Mouse (Mus musculus) liver, adult (tissue): Measurements from ENCODE around the gene Itpr2.

Source experiments
- GATA4 ChIP-seq: IDR thresholded peaks from 2 replicates; pipeline ENCODE4 v1.6.1; 2014; ENCODE audit warnings: mild to moderate bottlenecking, low read length; ENCODE audit not compliant: insufficient replicate concordance

Gene Itpr2

GRCm38 (mm10) chr6:146269291-146269690 is 232.7 kb downstream of the Itpr2 start:
- no peak for TF ChIP-seq GATA4

- no peak for TF ChIP-seq GATA4
Observed at GRCm38 (mm10) chr6:146260674-146261376, 241.2 kb downstream of the Itpr2 start.

GRCm38 (mm10) chr6:146258751-146259150 is 243.3 kb downstream of the Itpr2 start:
- no peak for TF ChIP-seq GATA4

- TF ChIP-seq GATA4 = no peak
Observed at GRCm38 (mm10) chr6:146258261-146258660, 243.8 kb downstream of the Itpr2 start.

GRCm38 (mm10) chr6:146256947-146257670 is 244.9 kb downstream of the Itpr2 start:
- TF ChIP-seq GATA4 = no peak

- TF ChIP-seq GATA4 = no peak
Observed at GRCm38 (mm10) chr6:146256401-146256800, 245.6 kb downstream of the Itpr2 start.

GRCm38 (mm10) chr6:146255656-146256055 is 246.4 kb downstream of the Itpr2 start:
- TF ChIP-seq GATA4 = no peak

GRCm38 (mm10) chr6:146254931-146255330 is 247.1 kb downstream of the Itpr2 start:
- no peak for TF ChIP-seq GATA4

GRCm38 (mm10) chr6:146254216-146254820 is 247.7 kb downstream of the Itpr2 start:
- TF ChIP-seq GATA4 = no peak

GRCm38 (mm10) chr6:146249096-146249495 is 252.9 kb downstream of the Itpr2 start:
- no peak for TF ChIP-seq GATA4

- TF ChIP-seq GATA4 = no peak
Observed at GRCm38 (mm10) chr6:146248341-146248740, 253.7 kb downstream of the Itpr2 start.

- no peak for TF ChIP-seq GATA4
Observed at GRCm38 (mm10) chr6:146247906-146248305, 254.1 kb downstream of the Itpr2 start.

GRCm38 (mm10) chr6:146246368-146246767 is 255.7 kb downstream of the Itpr2 start:
- TF ChIP-seq GATA4 = no peak

- TF ChIP-seq GATA4 = no peak
Observed at GRCm38 (mm10) chr6:146245888-146246287, 256.1 kb downstream of the Itpr2 start.

GRCm38 (mm10) chr6:146243068-146243467 is 259.0 kb downstream of the Itpr2 start:
- TF ChIP-seq GATA4 = no peak

- TF ChIP-seq GATA4 = no peak
Observed at GRCm38 (mm10) chr6:146241336-146241735, 260.7 kb downstream of the Itpr2 start.
